Mouse (Mus musculus): ENCODE data around the gene Arid5a. TPM values are rescaled to one million over a fixed set of nuclear protein-coding genes. Genes with fewer than 3 reads are reported as not detected.
A peak's percentile ranks its signal among the peaks of the same experiment; 100 is the strongest.

Arid5a gene
- polyA plus RNA-seq (2011; ENCODE audit: insufficient read depth, insufficient read length, low read depth, missing spikeins) = 3.5 and 4.1 TPM in 2 replicates

DNA sequence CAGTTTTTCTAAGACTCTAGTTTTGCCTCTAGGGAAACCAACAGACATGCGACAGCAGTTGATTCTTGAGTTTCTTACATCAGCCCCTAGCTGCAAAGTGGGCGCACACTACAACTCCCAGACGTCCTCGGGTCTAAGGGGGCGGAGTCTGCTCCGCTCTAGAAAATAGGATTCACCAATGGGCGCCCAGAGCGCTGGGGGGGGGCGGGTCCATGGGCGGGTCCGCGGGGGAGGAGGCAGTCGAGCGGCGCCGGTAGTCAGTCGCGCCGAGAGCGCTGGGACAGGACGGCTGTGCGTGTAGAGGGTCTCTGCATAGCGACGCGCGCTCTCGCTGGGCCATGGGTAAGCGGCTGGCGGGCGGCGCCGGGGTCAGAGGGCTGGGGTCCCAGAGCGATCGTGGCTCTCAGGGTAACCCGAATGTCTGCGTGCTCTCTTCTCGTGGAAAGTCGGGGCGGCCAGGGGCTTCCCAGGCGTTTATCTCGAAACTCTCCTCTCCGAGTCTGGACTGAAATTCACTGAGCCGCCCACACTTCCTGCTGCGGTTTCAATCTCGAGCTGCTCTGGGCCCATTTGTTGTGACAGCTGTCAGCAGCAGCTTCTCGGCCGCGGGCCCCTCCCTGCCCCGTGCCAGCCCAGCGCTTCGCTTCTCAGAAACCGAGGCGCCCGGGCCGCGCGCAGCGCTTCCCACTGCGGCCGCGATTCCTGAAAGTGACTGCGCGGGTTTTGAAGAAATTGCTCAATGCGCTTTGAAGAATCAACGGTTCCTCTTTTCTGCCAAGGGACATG is at the start of gene Arid5a:
TSS of gene Arid5a (plus strand) at position 239 of the 786 bp plus-strand sequence.
- Histone ChIP-seq H3K9me3 (replicated peaks; ENCODE audit: control insufficient read depth, insufficient read depth, low read length, poor library complexity, severe bottlenecking) (no peaks in the 10 kb centered on the region), H3K4me1 (ENCODE audit: control insufficient read depth, insufficient read depth, low read length) (peaks cover 5% of the 10 kb centered on the region), H3K36me3 (ENCODE audit: control insufficient read depth, insufficient read depth, low read length, poor library complexity, severe bottlenecking) (no peaks in the 10 kb centered on the region), H3K27ac (ENCODE audit: insufficient read depth, low read length) (peak within 1 kb of the TSS; percentile 17; the same call in 1 of the 2 replicates), H3K27me3 (ENCODE audit: control insufficient read depth, insufficient read depth, low read length, poor library complexity, severe bottlenecking) (no peaks in the 10 kb centered on the region), H3K9ac (ENCODE audit: low read depth, poor library complexity, severe bottlenecking) (peak within 1 kb of the TSS; percentile 57), H3K4me3 (ENCODE audit: low read depth, low read length) (peak within 1 kb of the TSS; percentile 69)
- TF ChIP-seq POLR2A (IDR thresholded peaks at IDR 0.05; ENCODE audit: insufficient read depth, low read length) (peak; percentile 99), EP300 (IDR thresholded peaks at IDR 0.05; ENCODE audit: insufficient read depth, low read depth, low read length) (0 out of 2 replicates have a peak, but pooled peaks have one; percentile 8), CTCF (IDR thresholded peaks at IDR 0.05; ENCODE audit: low read depth, low read length) (no peak)

DNA sequence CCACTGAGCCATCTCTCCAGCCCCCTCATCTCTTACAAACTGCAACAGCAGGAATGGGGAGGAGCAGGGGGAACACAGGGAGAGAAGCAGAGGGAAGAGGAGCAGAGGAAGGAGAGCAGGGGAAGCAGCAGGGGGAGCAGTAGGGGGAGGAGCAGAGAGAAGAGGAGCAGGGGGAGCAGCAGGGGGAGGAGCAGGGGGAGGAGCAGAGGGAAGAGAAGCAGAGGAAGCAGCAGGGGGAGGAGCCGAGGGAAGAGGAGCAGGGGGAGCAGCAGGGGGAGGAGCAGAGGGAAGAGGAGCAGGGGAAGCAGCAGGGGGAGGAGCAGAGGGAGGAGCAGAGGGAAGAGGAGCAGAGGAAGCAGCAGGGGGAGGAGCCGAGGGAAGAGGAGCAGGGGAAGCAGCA is 48.9 kb upstream of the Arid5a start:
- no peaks in the 10 kb centered on the region for H3K27me3 ChIP-seq (ENCODE audit: control insufficient read depth, insufficient read depth, low read length, poor library complexity, severe bottlenecking)
- H3K9ac ChIP-seq (ENCODE audit: low read depth, poor library complexity, severe bottlenecking) = no peak overlapping the region
- no peak for TF ChIP-seq CTCF (IDR thresholded peaks at IDR 0.05; ENCODE audit: low read depth, low read length)
- TF ChIP-seq POLR2A (IDR thresholded peaks at IDR 0.05; ENCODE audit: insufficient read depth, low read length) = no peak
- TF ChIP-seq EP300 (IDR thresholded peaks at IDR 0.05; ENCODE audit: insufficient read depth, low read depth, low read length) = no peak
- no peaks in the 10 kb centered on the region for H3K36me3 ChIP-seq (ENCODE audit: control insufficient read depth, insufficient read depth, low read length, poor library complexity, severe bottlenecking)
- H3K4me1 ChIP-seq (ENCODE audit: control insufficient read depth, insufficient read depth, low read length) = no peaks in the 10 kb centered on the region
- no peak overlapping the region for H3K27ac ChIP-seq (ENCODE audit: insufficient read depth, low read length)
- no peak overlapping the region for H3K4me3 ChIP-seq (ENCODE audit: low read depth, low read length)
- no peaks in the 10 kb centered on the region for H3K9me3 ChIP-seq (replicated peaks; ENCODE audit: control insufficient read depth, insufficient read depth, low read length, poor library complexity, severe bottlenecking)

DNA sequence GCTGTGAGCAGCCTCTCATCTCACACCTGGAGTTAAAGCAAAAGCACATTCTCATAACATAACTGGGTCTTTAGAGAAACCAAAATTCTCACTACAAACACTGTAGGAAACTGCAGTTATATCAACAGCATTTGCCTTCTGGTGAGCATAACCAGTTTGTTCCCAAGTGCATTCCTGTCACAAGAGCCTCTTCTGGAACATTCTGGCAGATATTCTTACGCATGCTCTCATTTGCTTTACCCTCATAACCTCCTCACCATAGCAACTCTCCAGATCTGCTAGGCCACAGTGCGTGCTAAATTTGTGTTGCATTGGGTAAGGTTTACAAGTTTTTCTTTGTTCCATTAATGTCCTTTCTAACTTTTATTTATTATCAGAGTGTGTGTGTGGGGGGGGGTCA is 48.3 kb upstream of the Arid5a start:
- Histone ChIP-seq H3K4me3 (ENCODE audit: low read depth, low read length) (no peak overlapping the region), H3K36me3 (ENCODE audit: control insufficient read depth, insufficient read depth, low read length, poor library complexity, severe bottlenecking) (no peaks in the 10 kb centered on the region)
- no peak for TF ChIP-seq EP300 (IDR thresholded peaks at IDR 0.05; ENCODE audit: insufficient read depth, low read depth, low read length)
- TF ChIP-seq CTCF (IDR thresholded peaks at IDR 0.05; ENCODE audit: low read depth, low read length) = no peak
- TF ChIP-seq POLR2A (IDR thresholded peaks at IDR 0.05; ENCODE audit: insufficient read depth, low read length) = no peak

DNA sequence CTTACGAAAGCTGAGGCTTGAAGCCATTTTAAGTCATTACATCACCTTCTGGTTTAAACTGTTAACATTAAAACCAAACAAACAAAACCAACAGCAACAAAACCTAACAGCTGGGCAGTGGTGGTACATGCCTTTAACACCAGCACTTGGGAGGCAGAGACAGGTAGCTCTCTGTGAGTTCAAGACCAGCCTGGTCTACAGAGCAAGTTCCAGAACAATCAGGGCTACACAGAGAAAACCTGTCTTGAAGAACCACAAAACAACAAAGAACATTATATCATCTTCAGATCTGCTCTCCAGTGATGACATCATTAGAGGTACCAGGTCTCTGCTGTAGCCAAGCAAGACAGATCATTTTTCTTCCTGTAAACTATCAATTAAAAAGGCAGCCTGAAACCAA is 47.1 kb upstream of the Arid5a start:
- H3K4me1 ChIP-seq (ENCODE audit: control insufficient read depth, insufficient read depth, low read length) = no peaks in the 10 kb centered on the region
- no peak overlapping the region for H3K4me3 ChIP-seq (ENCODE audit: low read depth, low read length)
- H3K27me3 ChIP-seq (ENCODE audit: control insufficient read depth, insufficient read depth, low read length, poor library complexity, severe bottlenecking) = no peaks in the 10 kb centered on the region
- no peak for TF ChIP-seq POLR2A (IDR thresholded peaks at IDR 0.05; ENCODE audit: insufficient read depth, low read length)
- no peak for TF ChIP-seq CTCF (IDR thresholded peaks at IDR 0.05; ENCODE audit: low read depth, low read length)
- no peak for TF ChIP-seq EP300 (IDR thresholded peaks at IDR 0.05; ENCODE audit: insufficient read depth, low read depth, low read length)
- H3K9me3 ChIP-seq (replicated peaks; ENCODE audit: control insufficient read depth, insufficient read depth, low read length, poor library complexity, severe bottlenecking) = no peaks in the 10 kb centered on the region
- no peaks in the 10 kb centered on the region for H3K36me3 ChIP-seq (ENCODE audit: control insufficient read depth, insufficient read depth, low read length, poor library complexity, severe bottlenecking)
- no peak overlapping the region for H3K27ac ChIP-seq (ENCODE audit: insufficient read depth, low read length)
- H3K9ac ChIP-seq (ENCODE audit: low read depth, poor library complexity, severe bottlenecking) = no peak overlapping the region

More for the DNA sequence above, 48.3 kb upstream of the Arid5a start:
- no peak overlapping the region for H3K9ac ChIP-seq (ENCODE audit: low read depth, poor library complexity, severe bottlenecking)
- no peaks in the 10 kb centered on the region for H3K4me1 ChIP-seq (ENCODE audit: control insufficient read depth, insufficient read depth, low read length)
- no peak overlapping the region for H3K27ac ChIP-seq (ENCODE audit: insufficient read depth, low read length)
- H3K27me3 ChIP-seq (ENCODE audit: control insufficient read depth, insufficient read depth, low read length, poor library complexity, severe bottlenecking) = no peaks in the 10 kb centered on the region
- H3K9me3 ChIP-seq (replicated peaks; ENCODE audit: control insufficient read depth, insufficient read depth, low read length, poor library complexity, severe bottlenecking) = no peaks in the 10 kb centered on the region

DNA sequence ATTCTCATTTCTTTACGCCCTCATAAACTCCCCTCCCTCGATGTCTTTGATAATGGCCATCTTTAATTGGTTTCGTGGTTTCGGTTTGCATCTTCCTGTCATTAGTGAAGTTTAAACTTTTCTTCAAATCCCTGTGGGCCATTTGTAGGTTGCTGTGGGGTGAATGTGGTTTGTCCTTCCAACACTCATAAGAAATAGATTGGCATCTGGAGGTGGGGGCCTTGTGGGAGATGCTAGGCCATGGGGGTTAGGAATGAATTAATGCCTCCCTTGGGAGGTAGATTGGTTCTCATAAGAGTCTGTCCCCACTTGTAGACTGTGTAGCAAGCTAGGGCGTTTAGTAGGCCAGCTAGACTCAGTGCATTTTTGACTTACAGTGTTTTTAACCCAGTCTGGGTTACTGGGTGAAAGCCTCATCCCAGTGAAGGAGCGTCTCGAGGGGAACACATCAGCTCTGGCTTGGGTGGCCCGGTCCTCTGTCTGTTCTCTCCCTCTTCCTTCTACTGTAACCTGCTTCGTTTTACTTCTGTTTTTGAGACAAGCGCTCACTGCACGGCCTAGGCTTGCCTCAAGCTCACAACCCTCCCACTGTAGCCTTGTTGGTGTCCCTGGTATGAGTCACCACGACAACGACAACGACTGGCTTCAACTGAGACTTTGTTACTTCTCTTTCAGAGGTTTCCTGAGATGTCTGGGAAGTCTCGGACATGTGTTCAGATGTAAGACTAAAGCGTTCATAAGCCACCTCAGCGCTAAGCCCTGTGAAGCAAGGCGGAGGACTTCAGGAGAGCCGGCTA is 45.6 kb upstream of the Arid5a start:
- no peaks in the 10 kb centered on the region for H3K36me3 ChIP-seq (ENCODE audit: control insufficient read depth, insufficient read depth, low read length, poor library complexity, severe bottlenecking)
- no peaks in the 10 kb centered on the region for H3K27me3 ChIP-seq (ENCODE audit: control insufficient read depth, insufficient read depth, low read length, poor library complexity, severe bottlenecking)
- no peaks in the 10 kb centered on the region for H3K9me3 ChIP-seq (replicated peaks; ENCODE audit: control insufficient read depth, insufficient read depth, low read length, poor library complexity, severe bottlenecking)
- H3K27ac ChIP-seq (ENCODE audit: insufficient read depth, low read length) = no peak overlapping the region
- H3K4me3 ChIP-seq (ENCODE audit: low read depth, low read length) = no peak overlapping the region
- no peak overlapping the region for H3K9ac ChIP-seq (ENCODE audit: low read depth, poor library complexity, severe bottlenecking)
- H3K4me1 ChIP-seq (ENCODE audit: control insufficient read depth, insufficient read depth, low read length) = no peaks in the 10 kb centered on the region
- TF ChIP-seq POLR2A (IDR thresholded peaks at IDR 0.05; ENCODE audit: insufficient read depth, low read length) (no peak), EP300 (IDR thresholded peaks at IDR 0.05; ENCODE audit: insufficient read depth, low read depth, low read length) (no peak), CTCF (IDR thresholded peaks at IDR 0.05; ENCODE audit: low read depth, low read length) (no peak)

All from ES-Bruce4 (cell line).